Mouse (Mus musculus): ENCODE measurements at regions not wholly inside any gene's neighbourhood (a gene's known extent, or its start where the extent isn't known, plus 50 kb on each side); places are given as distances from the start of the nearest gene placed in this dataset.
"Not testable (repeated sequence)": the region's sequence is repeated elsewhere in the genome, so short reads cannot be mapped to it uniquely, and the experiment has no call there.

DNA sequence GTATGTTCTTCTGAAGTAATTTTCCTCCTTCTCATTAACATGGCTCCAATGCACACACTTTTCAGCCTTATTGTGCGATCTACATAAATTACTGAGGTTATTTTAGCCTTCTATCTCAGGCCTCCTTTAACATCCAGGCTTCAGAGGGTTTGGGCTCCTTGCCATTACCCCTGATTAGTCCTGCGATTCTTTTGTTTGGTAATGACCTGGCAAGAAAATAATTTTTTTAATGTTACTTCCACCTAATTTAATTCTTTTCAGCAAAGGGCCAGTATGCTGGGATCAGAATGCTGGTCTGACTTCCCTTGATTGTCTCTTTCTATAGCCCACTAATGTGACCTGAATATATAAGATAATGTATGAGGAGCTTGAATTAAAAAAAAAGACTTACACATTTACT is 739.4 kb downstream of the Tbl1xr1 start:
- no peak for DNase-seq

DNA sequence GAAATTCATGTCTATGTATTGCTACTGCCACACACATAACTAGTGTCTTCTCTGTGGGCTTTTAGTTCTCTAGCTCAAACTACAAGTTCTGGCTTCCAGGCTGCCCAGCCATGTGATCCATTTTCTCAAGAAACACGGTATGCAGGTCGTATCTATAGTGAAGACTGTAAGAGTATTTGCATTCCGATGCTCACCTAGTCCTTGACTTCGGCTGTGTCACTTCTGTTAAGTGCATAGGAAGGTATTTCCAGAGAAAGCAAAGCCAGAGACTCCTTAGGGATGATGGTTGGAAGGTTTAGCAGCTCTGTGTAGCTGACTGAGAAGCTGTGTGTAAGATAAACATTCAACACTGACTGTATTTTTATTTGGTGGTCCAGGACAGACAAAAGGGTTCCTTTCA is 750.0 kb downstream of the Tbl1xr1 start:
- DNase-seq, result no peak

DNA sequence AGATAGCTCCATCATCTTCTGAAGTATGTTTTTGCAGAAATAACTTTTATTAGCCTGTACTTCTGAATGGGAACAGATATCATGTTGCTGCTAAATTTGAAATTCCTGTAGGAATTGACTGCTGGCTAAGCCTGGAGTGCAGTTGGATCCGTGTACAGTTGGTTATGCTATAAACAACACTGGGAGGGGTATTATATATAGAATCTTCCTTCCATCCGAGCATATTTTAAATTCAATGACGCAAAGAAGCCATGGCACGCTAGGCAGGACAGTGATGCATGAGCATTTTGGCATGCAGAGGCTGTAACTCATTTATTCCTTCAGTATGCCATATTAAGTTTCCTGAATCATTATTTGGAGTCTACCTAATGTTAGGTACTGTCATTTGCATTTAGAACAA is 762.5 kb downstream of the Tbl1xr1 start:
- DNase-seq, result no peak

DNA sequence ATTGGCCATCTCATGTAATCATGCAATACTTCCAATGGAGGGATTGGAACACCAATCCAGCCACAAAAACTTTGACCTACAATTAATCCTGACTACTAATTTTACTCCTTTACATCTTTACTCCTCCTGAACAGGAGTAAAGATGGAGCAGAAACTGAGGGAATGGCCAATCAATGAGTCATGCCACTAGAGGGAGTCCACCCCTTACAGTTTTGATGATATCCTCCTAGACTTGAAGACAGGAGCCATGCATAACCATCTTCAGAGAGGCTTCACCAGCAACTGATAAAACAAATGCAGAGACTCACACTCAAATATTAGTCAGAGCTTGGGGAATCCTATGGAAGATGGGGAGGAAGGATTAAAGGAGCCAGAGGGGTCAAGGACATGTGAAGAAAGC is 774.0 kb downstream of the Tbl1xr1 start:
- no peak for DNase-seq

DNA sequence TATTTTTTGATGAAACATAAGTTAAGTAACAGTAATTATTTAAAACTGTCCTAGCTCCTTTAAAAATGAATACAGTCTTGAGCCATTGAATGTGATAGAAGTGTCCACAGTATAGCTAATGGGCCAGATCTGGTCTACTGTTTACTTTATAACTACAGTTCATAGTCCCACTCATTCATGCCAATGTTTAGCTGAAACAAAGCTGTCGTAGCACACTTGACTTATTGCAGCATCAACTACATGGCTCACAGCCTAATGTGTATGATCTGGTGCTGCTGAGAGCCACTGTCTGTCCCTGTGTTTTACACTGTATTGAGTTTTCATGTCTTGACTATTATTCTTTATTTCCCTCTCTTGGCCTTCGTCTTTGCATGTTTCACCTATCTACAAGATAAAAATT is 787.1 kb downstream of the Tbl1xr1 start:
- no peak for DNase-seq

DNA sequence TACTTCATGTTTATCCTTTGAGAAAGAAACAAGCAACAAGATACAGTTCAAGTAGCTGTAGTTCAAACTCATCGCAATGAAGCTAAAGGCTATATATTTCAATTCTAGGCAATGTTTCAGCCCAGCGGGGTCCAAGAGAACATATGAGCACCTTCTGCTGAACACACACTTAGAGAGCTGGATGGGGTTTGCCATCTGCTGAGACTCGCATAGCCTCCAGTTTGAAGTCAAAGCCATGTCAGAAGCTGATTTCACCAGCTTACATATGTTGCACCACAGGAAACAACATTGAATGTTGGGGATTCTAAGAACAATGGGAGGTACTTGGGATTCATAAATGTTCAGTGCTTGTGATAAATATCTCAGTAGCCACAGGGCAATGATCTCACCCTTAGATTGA is 801.4 kb downstream of the Tbl1xr1 start:
- peak; percentile 14 to 19 for DNase-seq

DNA sequence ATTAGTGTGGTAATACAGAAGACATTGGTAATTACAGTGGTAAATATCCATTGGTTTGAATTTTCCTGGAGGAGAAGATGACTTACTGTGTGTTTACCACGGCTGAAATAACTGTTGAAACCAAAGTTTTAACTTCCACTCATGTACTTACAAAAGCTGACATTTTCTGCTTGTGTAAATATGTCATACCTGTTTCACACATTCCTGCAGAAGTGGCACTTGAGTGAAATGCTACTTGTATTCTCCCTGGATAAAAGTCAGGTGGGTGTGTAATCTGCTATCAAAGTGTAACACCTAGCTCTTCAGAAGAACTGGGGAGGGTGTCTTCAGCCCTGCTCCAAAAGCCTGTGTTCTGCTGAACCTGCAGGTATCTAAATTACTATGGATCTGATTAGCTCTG is 816.3 kb downstream of the Tbl1xr1 start:
- no peak for DNase-seq

DNA sequence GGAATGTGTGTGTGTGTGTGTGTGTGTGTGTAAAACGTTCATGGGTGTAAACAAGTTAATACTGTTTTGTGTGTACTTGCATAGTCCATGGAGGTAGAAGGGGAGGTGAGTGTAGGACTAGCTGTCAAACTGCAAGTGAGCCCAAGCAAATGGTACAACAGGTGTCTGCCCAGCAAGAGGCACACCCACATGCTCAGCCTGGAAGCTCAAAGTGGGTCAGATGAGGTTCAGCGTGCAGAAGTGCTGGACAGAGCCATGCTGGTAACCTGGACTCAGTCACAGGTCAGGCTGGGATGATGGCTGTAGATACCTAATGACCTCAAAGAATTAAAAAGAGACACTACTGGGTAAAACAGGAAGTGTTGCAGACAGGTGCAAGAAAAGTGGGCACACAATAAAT is 821.2 kb downstream of the Tbl1xr1 start:
- DNase-seq, result peak; percentile 86 to 91

DNA sequence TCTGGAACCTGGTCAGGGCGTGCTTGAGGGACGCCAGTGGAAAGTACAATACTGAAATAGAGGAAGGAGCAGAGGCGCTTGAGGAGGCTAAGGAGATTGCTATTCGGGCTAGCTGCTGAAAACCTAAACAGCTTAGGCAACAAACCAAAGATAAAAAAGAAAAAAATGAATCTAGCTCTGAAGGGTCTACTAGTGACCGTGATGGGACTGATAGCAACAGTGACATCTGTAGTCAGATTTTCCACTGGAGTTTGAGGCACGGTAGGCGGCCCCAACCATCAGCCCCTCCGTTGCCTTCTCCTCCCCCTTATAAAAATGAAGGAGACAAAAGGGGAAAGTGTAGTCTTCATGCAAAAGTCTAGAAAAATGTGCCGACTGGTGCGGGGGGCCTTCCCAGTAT is 824.5 kb downstream of the Tbl1xr1 start:
- no peak for DNase-seq

DNA sequence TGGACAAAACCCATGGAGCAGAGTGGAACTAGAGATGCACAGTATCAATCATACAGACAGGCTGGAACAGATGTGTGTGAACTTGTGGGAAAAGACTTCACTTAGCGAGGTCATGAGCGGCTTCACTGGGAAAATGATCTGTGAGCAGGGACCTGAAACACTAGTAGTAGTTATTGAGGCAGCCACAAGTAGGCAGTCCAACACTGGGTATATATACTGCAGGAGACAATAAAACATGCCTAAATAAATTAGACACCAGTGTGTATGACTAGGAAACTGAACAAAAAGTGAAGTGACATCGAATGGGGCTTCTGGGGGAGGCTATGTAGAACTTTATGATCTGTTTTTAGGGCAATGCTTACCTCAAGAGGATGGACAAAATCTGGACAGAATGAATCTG is 852.5 kb downstream of the Tbl1xr1 start:
- DNase-seq, result no peak

DNA sequence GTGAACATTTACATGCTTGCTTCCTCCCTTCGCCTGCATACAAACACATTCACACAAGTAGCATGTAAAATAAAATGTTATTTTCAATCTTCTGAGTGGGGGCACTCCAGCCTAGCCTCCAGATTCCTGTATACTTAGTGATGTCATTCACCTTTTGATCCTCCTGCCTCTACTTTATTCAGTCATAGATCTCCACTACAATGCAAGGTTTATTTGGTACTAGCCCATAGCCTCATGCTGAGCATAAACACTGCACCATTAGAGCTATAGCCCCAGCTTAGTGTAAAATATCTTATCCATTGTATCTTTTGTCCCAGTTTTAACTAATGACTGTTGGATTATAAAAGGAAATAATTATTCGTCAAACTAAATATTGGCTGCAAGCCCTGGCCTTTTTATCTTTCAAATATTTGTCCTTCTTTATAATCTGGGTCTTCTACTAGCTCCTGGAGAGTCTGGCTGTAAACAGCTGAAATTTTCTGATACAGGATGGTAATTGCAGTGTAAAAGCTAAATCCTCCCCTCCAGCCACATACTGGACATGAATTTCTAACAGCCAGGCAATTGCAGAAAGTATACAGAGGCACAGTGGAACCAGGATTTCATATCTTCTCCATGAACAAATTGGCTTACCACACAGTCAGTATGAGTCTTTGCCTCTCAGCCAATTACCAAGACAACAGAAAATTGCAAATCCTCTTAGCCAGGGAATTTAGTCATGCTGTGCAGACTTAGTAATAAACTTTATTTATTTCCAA is 853.5 kb downstream of the Tbl1xr1 start:
- no peak for DNase-seq

DNA sequence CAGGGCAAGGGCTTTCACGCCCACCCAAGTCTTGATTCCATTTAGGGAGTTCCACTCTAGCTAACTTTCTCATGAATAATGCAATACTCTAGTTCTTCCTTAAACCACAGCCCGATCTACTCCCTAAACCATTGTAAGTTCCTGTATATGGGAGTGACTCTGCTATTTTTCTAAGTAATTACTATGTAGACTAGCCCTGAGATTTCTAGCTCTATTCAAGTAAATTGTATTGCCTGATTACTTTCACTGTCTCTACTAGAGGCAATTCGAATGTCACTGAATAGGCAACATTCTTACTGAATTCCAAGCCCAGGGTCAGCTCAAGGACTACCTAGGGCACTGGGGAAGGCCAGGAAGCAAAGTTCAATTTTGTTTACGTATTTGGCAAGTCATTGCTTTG is 869.2 kb downstream of the Tbl1xr1 start:
- DNase-seq, result not testable (repeated sequence)

DNA sequence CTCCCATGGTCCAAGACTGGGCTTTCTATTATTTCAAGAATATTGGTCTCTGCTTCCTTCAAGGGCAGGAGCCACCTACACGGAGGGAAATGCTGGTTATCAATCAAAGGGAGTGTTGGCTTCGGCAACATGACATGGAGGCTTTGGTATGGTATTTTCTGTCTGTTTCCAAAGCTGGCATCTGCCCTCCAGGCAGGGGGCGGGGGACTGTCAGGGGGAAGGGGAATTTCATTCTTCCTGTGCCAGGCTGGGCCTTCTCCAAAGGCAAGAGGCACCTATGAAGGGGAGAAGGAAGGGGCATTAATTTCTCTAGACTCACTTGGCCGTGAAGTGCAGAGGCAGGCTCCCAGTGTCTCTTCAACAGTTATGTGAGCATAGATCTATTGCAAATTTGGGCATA is 870.7 kb downstream of the Tbl1xr1 start:
- no peak for DNase-seq

DNA sequence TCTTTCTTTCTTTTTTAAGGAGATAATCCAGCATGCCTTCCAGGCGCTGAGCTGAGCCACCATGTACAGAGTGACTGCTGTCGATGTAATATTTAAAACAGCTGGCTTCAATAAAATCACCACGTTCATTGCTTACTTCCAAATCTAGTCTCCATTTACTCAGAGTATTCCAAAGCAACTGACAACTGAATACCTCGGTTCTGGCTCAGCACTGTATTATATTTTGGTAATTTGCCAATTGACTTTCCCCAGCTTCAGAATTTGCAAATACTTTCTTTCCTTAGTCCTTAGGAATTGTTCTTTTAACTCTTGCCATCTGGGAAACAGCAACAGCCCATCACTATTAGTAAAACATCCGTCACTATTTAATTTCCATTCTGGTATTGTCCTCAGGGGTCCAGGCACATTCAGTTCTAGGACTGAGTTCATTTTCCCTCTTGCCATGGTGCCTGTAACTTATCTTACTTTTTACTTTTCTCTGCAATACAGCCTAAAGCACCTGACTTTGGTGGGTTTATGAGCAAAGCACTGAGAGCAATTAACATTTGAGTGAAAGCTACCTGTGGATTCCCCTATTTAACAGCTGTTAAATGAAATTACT is 871.8 kb downstream of the Tbl1xr1 start:
- no peak for DNase-seq

DNA sequence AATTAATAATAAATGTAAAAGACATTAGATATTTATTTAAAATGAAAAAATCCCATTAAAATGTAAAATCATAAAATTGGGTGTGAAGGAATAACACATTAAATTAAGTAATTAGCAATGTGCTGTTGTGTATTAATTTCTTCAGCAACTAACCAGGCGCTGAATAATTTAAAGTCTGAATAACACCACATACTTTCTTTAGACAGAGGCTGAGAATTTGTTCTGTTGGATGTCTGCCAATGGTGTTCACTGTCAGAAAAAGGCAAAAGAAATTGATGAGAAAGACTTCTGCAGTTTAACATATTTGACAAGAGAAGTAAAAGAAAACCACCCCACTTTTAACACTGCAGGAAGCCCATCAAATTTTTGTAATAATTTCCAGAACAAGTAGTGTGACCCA is 881.0 kb downstream of the Tbl1xr1 start:
- DNase-seq, result no peak

DNA sequence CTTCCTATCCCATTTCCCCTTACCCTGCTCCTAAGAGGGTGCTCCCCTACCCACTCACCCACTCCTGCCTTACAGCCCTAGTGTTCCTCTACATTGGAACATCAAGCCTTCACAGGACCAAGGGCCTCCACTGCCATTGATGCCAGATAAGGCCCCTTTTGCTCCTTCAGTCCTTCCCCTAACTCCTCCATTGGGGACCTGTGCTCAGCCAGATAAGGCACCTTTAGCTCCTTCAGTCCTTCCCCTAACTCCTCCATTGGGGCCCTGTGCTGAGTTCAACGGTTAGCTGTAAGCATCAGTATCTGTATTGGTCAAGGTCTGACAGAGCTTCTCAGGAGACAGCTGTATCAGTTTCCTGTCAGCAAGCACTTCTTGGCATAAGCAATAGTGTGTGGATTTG is 896.2 kb downstream of the Tbl1xr1 start:
- no peak for DNase-seq

DNA sequence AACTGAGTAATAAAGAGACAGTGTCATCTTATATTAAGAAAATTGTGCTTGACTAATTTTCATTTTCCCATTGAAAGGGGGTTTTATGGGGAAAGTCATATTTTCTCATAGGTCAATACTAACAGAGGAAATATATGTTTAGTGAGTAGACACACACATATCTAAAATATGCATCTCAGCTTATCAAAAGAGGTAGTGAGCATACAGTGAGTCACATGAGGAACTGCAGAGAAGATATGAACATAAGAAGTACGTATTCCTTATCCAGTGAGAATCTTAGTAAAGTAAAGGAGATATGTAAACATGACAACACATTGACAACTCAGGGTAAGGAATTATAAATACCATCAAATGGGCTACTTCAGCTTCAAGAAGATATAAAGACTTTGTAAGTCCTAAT is 900.3 kb downstream of the Tbl1xr1 start:
- no peak for DNase-seq

DNA sequence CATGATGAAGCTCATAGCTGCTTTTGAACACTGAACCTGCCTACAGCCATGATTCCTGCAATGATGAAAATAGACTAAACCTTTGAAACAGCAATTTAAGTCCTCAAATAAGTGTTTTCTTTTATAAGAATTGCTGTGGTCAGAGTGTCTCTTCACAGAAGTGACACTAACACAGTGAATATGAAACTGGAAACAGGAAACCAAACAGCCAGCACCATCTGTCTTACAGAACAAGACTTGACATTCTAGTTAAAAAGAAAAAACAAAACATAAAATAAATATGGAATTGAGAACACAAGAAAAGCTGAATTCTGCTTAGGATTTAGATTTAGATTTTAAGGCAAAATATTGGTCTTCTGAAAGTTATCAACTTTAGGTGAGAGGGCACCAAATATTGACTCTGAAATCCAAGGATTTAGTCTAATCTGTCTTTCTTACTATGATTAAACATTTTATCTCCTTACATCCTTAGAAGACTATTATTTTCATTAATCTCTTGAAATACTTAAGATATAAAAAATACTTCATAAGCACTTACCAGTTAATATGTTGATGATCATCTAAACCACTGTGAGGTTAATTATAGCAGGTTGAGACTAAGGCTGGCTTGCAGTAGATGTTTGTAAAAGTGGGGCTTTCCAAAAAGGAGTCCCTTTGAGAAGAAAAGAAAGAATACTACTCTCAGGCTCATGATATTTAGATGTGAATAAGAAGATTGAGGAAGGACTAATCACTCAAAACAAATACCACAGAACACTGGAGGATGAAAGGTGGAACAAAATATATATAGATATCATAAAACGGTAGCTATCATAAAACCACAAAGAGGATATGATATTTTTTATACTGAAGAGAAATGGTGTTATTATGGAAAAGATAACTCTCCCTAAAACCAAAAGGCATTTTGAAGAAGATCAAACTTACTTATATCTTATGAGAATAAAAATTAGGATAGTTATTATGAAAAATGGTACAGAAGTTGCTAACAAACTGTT is 903.7 kb downstream of the Tbl1xr1 start:
- no peak for DNase-seq

DNA sequence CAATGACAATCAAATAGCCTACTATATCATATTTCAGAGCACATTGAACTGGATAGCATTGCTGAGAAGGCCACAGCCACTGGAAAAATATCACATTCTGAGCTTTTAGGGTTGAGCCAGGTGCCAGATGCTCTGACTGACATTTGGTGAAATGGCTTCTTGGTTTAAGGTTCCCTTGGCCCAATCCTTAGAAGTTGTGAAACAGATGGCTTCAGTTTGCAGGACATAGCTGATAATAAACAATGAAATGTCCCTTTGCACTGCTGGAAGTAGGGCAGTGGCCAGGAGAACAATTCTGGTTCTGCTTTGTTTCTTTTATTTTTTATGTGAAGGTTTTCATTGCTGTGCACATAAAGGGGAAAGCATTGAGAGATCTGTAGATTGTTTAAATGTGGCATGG is 906.0 kb downstream of the Tbl1xr1 start:
- DNase-seq, result peak; percentile 21 to 36

DNA sequence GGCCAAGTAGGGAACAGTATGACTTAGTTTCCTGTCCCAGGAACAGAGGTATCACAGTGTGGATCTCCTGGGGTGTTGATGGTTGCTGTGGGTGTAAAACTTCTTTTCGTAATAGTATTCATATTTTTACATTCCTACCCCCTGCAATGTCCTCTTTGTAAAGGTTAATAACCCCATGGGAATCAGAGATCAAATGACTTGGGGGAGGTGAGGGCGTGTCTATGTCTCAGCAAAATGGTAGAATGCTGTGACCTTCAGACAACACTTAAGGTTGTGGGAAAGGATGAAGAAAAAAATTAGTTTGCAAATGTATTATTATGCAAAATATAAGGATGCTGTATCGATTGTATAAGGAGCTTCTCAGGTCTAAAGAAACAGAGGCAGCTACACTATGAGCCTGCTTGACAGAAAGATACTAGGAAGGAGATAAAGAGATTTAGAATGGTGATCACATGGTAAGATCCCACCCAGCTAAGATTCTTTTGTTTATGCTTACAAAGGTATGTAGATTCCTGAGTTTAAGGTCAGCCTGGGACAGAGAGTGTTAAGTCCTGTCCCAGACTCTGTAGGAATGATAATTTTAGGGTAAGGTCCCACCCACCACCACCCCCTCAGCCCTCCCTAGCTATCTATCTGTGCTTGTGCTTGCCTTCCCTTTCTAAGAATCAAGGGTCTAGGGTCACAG is 913.8 kb downstream of the Tbl1xr1 start:
- DNase-seq, result no peak

DNA sequence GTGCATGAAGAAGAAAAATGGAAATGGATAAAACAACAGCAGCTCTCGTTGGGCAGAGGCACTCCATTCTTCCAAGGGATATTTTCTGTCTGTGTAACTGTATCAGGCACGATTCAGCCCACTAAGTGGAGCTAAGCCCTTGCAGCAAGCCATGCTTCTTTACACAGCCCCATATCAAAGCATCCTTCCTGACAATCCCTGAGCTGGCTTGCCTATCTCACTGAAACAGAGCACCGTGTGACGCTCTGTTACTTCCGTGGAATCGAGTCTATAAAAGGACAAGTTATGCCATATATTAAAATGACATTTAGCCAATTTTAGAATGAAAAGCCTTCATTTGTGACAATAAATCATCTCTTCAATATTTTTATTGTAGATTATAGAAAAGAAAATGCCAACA is 918.8 kb downstream of the Tbl1xr1 start:
- DNase-seq, result no peak

DNA sequence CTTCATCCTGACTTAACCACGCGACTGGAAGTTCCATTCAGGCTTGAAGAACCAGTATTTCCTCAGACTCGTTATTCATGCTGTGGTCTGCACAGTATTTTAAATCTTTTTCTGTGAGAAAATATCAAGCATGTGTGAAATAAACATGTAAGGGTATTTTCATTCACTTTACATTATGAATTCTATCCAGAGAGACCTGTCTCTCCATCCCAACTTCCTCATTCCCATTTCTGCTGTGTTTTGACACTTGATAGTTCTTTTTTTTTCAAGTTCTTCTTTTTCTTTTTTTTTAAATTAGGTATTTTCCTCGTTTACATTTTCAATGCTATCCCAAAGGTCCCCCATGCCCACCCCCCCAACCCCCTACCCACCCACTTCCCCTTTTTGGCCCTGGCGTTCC is 919.4 kb downstream of the Tbl1xr1 start:
- DNase-seq, result no peak

DNA sequence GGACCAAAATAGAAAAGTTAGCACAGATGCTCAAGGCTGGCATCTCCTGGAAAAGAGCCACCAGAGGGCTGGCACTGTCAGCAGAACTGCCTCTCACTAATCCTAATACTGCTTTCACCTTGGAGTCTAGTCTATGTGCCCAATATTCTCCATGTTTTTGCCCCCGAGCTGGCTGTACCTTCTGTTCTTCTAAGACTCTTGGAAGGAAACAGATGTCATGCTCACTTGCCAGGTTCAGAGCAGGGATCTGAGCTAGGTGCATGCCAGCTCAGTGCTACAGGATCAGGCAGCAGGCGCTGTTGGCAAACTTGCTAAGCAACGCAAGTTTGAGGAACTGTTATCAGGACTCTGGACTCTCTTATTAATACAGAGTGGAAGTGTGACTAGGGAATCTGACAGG is 924.6 kb downstream of the Tbl1xr1 start:
- peak; percentile 50 to 67 for DNase-seq
